Mouse (Mus musculus) Patski (cell line): ENCODE results near the gene Catsper1. TPM values are rescaled to one million over a fixed set of nuclear protein-coding genes. Genes with fewer than 3 reads are reported as not detected.

Experiments used
- ATAC-seq: fragments of 100-300 bp; one replicate; pipeline ENCODE4 v1.8.0; 2021
- CTCF ChIA-PET: fragments of 350-600 bp; sonication (Branson Sonifier 250); formaldehyde crosslinking; loops from one replicate; lab custom pipeline; 2022; ENCODE audit warnings: inconsistent platforms; lab: Charles Lee
- POLR2A ChIA-PET: fragments of 350-600 bp; sonication (Branson Sonifier 250); formaldehyde crosslinking; loops from one replicate; lab custom pipeline; 2022; ENCODE audit warnings: antibody characterized with exemption, inconsistent platforms; lab: Charles Lee
- DNase-seq: peaks from one replicate; pipeline ENCODE4 v3.0.0-alpha.2; 2011; ENCODE audit warnings: low read depth, low spot score
- H3K27me3 ChIP-seq: fragments of 371-371 bp; one replicate; pipeline ENCODE4 v1.5.1; 2021
- CTCF ChIP-seq: fragments of 100-300 bp; IDR thresholded peaks from one replicate; pipeline ENCODE4 v1.5.1; 2021
- in situ Hi-C: fragments of 300-500 bp; cut with MboI; formaldehyde crosslinking; loops from 3 replicates; pipeline ENCODE4 v1.11.1; 2018; ENCODE audit warnings: low pct_unique_long_range_greater_than_20kb, mixed read lengths
- polyA plus RNA-seq: library from polyadenylated mRNA; unstranded; gene quantifications from one replicate; pipeline ENCODE4 v1.2.3, GENCODE M21; 2021

Catsper1 gene
- not detected for polyA plus RNA-seq

DNA sequence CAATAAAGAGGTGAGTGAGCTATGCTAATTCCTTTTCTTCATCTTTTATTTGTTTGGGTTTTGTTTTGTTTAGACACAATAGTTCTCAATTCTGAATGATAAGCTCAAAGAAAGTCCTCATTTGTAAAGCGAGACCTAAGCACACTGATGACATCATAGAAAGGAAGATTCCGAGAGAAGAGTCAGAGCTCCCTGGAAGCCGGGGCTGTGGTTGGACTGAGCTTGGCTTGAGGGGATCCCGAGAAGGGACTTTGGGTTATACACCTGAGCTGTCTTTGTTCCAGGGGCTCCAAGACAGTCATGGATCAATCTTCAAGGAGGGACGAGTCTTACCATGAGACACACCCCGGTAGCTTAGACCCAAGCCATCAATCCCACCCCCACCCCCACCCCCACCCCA lies at the start of gene Catsper1:
Gene Catsper1 (plus strand): TSS at position 301 of the 400 bp plus-strand sequence.
- ChIA-PET CTCF (interaction anchor here (1.0 to 1.3 kb wide), 2 partner anchors 14 to 153 kb away, joined by 3 to 4 read pairs; partner anchors contain the start of gene Mus81), POLR2A (no interaction called here)
- DNase-seq (no peak), ATAC-seq (no peak)
- in situ Hi-C loops, result no loop called here
- no peak for TF ChIP-seq CTCF
- H3K27me3 ChIP-seq, result no peaks in the 10 kb centered on the region

DNA sequence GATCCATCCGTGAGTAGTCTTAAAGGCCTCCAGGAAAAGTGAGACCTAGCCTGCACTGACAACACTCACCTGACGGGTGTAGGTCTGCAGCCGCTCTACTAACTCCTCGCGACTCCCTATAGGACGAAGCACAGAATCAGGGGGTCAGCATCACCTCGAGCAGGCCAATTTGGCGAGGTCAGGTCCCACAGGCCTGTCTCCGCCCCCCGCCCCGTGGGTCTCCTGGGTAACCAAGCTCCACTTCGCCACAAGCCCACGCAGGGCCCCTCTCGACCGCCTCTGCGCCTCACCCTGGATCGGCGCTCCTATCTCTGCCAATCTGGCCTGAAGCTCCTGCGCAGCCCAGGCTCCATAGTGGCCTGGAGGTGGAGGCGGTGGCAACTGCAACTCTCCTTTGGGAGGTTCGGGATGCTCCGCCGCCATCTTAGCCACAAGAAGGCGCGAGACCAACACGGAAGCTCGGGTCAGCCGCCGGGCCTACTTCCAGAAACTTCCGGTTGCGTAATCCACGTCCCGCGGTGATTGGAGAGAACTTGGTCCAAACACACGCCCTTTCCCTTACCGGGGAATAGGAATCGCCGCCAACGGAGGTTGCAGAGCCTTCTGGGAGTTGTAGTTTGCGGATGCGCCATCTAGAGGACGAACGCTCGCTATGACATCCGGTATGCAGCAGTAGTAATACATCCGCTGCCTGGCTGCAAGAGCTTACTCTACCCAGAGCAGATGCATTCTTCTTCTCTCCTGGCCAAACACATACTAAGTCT lies 40.4 kb upstream of the Catsper1 start, which contains the start of gene Sf3b2:
Gene Sf3b2 (minus strand): TSS at position 484 of the 764 bp plus-strand sequence.
- ChIA-PET CTCF (interaction anchor here (0.7 to 1.8 kb wide), 7 partner anchors 11 to 104 kb away, joined by 3 to 8 read pairs (median 4); no protein-coding TSS in a partner anchor), POLR2A (interaction anchor here (0.7 to 0.9 kb wide), 3 partner anchors 9 to 107 kb away, joined by 3 read pairs; no protein-coding TSS in a partner anchor)
- peak; percentile 98 for DNase-seq
- in situ Hi-C loops, result no loop called here
- H3K27me3 ChIP-seq, result no peaks in the 10 kb centered on the region
- TF ChIP-seq CTCF, result peak; percentile 98
- peak; percentile 82 for ATAC-seq

DNA sequence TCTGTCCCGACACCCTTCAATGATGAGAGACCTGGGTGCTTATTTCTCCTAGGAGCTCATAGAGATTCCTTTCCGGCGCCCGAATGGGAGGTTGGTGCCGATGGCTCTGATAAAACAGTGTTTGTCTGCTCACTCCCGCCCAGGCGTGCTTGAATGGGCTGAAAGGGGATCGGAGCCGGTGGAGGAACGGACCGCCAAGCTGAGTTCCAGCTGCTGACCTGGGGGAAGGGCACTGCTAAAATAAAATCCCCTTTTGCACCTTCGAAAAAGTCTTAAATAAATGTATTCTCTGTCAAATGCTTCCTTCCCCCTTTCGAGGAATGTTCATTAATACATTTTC lies 39.8 kb upstream of the Catsper1 start:
- no peak for DNase-seq
- in situ Hi-C loops, result no loop called here
- ATAC-seq, result peak; percentile 24
- ChIA-PET POLR2A (interaction anchor here (0.8 to 0.9 kb wide), 2 partner anchors 9 to 108 kb away, joined by 3 read pairs; no protein-coding TSS in a partner anchor), CTCF (interaction anchor here (1.1 to 1.8 kb wide), 6 partner anchors 11 to 92 kb away, joined by 3 to 8 read pairs (median 4); no protein-coding TSS in a partner anchor)
- no peaks in the 10 kb centered on the region for H3K27me3 ChIP-seq
- no peak for TF ChIP-seq CTCF

DNA sequence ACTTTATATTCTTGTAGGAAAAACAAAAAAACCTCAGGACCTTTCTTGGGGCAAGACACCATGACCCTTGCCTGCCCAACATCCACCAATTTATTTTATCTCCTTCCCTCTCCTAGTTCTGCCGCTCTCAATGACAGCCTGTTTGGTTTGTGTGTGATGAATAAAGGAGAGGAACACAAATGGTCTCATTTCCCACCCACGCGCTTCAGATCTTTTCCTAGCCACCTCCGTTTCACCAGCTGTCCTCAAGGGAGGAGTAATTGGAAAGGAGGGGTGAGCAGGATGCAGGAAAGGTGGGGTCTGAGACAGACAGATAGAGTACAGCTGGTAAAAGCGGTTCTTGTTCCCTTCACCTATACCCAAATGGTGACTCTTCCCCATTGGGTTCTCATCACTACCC lies 38.9 kb upstream of the Catsper1 start:
- ChIA-PET CTCF (interaction anchor here (1.6 to 1.8 kb wide), 3 partner anchors 10 to 40 kb away, joined by 3 to 8 read pairs (median 5); no protein-coding TSS in a partner anchor), POLR2A (no interaction called here)
- no peak for ATAC-seq
- in situ Hi-C loops, result no loop called here
- no peak for DNase-seq
- TF ChIP-seq CTCF, result no peak
- no peaks in the 10 kb centered on the region for H3K27me3 ChIP-seq

DNA sequence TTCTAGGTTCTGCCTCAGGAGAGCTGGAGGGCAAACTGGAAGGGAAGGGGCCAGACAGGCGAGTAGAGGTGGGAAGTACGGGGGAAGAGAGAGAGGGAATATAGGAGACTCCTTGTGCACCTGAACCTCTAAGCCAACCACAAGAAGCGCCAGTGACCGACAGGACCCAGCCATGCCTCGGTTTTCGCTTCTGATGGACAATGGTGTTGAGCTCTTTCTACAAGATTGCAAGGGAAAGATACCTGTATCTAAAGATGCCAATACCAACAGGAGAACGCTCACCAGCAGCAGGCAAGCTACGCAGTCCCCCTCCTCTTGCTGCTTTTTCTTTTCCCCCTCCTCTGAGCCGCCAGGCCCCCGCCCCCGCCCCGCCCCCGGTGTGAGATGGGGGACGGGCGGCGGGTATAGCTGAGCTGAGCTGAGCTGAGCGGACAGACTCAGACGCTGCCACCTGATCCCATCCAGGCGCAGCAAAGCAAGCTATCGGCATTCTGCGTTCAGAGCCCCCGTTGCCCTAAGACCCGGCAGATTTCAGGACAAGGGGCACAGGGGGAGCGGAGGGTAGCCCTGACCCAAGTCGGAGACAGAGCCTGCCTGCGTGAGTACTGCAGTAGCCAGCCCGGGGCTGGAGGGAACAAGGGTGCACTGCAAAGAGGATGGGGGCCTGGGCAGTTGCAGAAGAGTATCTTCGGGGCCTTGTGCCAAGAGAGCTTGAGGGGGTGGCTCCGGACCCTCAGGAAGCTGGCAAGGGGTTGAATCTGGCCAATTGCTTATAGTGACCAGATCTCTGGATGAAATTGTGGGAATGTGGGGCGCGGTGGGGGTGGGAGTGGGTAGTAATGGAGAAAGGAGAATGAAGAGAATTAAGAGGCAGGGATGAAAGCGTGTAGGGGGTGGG lies 37.4 kb upstream of the Catsper1 start, which contains the start of gene Gal3st3:
Gene Gal3st3 (plus strand): TSS at position 429 of the 898 bp plus-strand sequence.
- POLR2A ChIA-PET, result no interaction called here
- no peak for TF ChIP-seq CTCF

GRCm38 (mm10) chr19:5300588-5300987 lies 35.0 kb upstream of the Catsper1 start:
- POLR2A ChIA-PET, result interaction anchor here (0.9 kb wide), 1 partner anchor 28 kb away, joined by 4 read pairs; the partner anchor contains the start of gene Pacs1
- no peak for DNase-seq
- H3K27me3 ChIP-seq, result no peaks in the 10 kb centered on the region
- in situ Hi-C loops, result loop anchor here (5.0 kb wide), 1 partner anchor 127 kb away; the partner anchor contains the start of gene AI837181
- CTCF ChIA-PET, result no interaction called here
- no peak for TF ChIP-seq CTCF
- no peak for ATAC-seq

More for the DNA sequence above, 37.4 kb upstream of the Catsper1 start, which contains the start of gene Gal3st3:
- in situ Hi-C loops, result no loop called here
- DNase-seq, result no peak
- no peak for ATAC-seq
- no peaks in the 10 kb centered on the region for H3K27me3 ChIP-seq
- CTCF ChIA-PET, result interaction anchor here (1.5 kb wide), 1 partner anchor 50 kb away, joined by 3 read pairs; no protein-coding TSS in a partner anchor

DNA sequence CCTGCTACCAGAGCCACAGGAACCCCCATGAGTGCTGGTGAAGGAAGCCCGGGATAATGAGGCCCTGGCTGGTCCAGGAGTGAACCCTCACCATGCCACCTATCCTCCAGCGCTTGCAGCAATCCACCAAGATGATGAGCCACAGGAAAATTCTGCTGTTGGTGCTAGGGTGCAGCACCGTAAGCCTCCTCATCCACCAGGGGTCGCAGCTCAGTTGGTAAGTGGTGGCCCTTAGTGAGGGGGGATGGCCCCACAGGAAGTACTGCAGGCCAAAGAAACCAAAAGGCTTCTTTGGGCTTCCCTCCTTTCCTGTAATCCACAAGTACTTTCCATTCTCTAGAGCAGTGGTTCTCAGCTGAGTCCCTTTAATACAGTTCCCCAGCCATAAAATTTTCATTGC lies 33.1 kb upstream of the Catsper1 start:
- no peaks in the 10 kb centered on the region for H3K27me3 ChIP-seq
- no peak for DNase-seq
- ATAC-seq, result no peak
- in situ Hi-C loops, result loop anchor here (5.0 kb wide), 1 partner anchor 125 kb away; the partner anchor contains the start of gene AI837181
- ChIA-PET POLR2A (no interaction called here), CTCF (interaction anchor here (1.0 to 1.9 kb wide), 3 partner anchors 12 to 107 kb away, joined by 3 to 6 read pairs (median 4); partner anchors contain the start of gene Cst6)
- TF ChIP-seq CTCF, result peak; percentile 83

DNA sequence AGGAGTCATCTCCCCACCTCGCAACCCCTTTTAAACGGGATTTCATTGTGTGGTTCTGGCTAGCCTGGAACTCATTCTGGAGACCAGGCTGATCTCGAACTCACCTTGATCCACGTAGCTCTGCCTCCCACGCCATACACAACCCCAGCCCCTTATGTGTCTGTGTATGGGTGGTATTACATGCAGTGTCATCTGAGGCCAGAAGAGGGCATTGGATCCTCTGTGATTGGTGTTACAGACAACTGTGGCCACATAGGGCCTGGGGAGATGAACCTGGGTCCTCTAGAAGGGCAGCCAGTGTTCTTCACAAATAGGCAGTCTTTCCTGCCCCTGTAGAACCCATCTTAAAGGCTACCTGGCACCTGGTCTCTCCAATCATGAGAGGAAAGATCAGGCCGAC lies 29.3 kb upstream of the Catsper1 start:
- in situ Hi-C loops, result no loop called here
- H3K27me3 ChIP-seq, result no peaks in the 10 kb centered on the region
- TF ChIP-seq CTCF, result peak; percentile 70
- ChIA-PET POLR2A (no interaction called here), CTCF (interaction anchor here (1.9 kb wide), 1 partner anchor 10 kb away, joined by 5 read pairs; the partner anchor contains the start of gene Sf3b2)
- no peak for ATAC-seq
- no peak for DNase-seq

GRCm38 (mm10) chr19:5306968-5307734 lies 28.4 kb upstream of the Catsper1 start:
- DNase-seq, result no peak
- ATAC-seq, result no peak
- in situ Hi-C loops, result no loop called here

More at GRCm38 (mm10) chr19:5306968-5307734, 28.4 kb upstream of the Catsper1 start:
- CTCF ChIA-PET, result interaction anchor here (1.9 kb wide), 1 partner anchor 11 kb away, joined by 5 read pairs; the partner anchor contains the start of gene Sf3b2
- H3K27me3 ChIP-seq, result no peaks in the 10 kb centered on the region
- POLR2A ChIA-PET, result no interaction called here
- no peak for TF ChIP-seq CTCF
